Mouse (Mus musculus) cerebellum, postnatal 4 days (tissue): ENCODE measurements at regions not wholly inside any gene's neighbourhood (a gene's known extent, or its start where the extent isn't known, plus 50 kb on each side); places are given as distances from the start of the nearest gene placed in this dataset.

Source experiments
- DNase-seq, 2 experiments: peaks; one replicate each; pipeline ENCODE4 v3.0.0; 2022; ENCODE audit warnings: low spot score in 2 of 2, mixed read lengths in 1 of 2

DNA sequence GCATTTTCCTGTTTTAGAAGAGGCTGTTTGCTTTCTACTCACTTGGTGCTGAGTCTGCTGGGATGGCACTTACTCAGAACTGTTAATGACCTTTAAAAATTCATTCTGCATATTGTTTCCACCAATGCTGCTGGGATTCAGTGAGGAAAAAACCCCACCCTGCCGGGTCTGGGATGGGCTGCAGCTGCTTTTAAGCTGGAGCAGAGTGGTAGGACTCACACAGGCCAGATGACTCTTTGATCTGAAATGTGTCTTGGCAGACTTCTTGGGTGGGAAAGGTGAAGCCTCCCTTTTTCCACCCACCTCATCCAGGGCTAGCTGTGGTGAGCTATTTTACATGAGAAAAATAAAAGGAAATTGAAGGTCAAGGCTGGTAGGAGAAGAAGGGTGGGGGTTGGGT lies 56.4 kb upstream of the Ddhd1 start:
- DNase-seq, result no peak

DNA sequence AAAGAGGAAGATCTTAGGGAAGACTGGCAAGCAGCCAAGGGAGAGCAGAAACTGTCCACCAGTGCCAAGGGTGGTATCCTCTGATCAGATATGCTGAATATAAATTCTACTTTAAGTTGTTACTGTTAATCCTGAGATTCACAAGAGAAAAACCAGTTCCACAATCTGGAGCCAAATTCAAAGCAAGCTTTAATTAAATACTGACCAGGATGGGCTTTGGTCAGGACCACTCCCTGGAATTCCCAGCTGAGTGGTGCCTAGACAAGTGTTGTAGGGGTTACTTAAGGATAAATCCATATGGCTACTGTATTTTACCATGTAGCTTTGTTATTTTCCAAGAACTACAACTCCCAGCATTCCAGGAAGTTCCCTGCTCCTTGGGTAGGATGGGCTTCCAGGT lies 56.8 kb upstream of the Ddhd1 start:
- DNase-seq, result no peak

DNA sequence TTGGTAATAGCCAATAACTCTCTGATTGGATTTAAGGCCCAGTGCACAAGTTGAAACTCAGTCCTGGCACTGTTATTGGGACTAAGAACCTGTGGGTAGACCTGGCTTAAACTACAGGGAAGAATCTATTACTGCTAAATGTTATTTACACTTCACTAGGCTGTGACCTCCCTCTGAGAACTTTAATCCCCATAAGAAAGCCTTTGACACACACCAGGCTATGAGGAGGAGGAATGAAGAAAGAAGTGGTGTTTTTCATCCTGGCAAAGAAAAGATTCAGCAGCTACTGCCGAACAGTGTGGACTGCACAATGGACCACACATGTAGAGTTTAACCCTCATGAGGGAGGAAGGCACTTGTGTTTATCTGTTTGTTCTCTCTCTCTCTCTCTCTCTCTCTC lies 58.2 kb upstream of the Ddhd1 start:
- DNase-seq, result no peak

DNA sequence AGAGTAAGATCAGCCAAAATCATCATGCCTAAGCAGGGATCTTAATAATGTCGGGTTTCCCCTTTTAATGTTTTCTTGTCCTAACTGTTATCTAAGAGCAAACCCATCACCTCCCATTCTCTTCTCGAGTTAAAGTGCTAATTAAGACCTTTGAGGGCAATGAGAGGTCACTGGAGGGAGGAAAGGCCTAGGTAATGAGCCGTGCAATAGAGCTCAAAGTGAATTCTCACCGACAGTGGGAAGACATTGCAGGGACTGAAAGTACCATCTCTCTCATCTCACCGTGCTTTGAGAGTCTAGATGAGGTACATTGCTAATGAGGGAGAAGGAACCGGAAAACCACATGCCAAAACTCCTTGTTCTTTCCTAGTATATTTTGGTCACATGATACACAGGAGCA lies 64.9 kb upstream of the Ddhd1 start:
- no peak for DNase-seq

DNA sequence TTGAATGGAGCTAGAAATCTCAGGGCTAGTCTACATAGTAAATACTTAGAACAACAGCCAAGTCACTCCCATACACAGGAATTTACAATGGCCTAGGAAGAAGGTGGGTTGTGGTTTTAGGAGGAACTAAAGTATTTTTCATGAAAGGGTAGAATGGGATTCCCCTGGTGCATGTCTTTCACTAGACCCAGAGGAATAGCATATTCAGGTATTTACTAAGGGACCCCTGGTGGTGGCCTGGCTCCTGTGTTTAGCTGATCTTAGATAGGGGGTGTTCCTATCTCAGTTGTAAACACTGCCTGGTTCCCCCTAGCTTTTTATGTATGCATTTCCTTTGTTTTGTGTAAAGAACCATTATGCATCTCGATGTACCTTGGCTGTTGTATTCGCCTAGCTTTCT lies 66.4 kb upstream of the Ddhd1 start:
- DNase-seq, result no peak

DNA sequence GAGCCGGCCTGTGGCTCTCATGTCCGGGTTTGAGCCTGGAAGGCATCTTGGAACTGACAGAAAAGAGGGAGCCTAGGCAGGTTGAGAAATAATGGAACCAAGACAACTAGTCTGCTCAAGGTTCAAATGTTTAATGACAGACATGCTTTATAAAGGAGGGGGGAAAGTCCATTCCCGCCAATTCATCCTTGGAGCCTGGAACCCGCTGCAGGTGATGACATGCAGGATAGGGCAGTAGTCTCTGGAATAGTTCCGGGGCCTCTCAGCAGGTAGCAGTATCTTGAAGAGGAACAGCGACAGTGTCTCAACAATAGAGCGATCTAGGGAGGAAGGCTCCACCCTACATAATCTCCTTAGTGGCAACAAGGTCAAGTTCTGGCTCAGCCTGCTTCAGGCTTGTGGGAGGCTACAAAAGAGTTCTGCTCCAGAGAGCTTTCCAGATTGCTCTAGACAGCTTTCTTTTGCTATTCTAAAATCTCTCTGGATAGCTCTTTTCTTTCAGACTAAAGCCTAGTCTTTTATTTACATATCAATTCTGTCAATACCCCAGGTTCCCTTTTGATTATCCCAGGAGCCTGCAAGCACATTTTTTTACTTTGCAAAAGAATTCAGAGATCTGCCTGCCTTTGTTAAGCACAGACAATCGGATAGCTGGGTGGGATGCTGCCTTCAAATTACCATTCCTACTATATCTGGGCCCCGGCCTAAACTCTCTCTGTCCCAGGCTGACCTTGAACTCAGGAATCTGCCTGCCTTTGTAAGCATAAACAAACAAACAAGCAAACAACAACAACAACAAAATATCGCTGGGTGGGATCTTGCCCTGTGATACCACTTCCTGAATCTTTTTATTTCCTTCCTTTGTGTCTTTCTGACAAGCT lies 76.8 kb upstream of the Ddhd1 start:
- DNase-seq, result no peak

DNA sequence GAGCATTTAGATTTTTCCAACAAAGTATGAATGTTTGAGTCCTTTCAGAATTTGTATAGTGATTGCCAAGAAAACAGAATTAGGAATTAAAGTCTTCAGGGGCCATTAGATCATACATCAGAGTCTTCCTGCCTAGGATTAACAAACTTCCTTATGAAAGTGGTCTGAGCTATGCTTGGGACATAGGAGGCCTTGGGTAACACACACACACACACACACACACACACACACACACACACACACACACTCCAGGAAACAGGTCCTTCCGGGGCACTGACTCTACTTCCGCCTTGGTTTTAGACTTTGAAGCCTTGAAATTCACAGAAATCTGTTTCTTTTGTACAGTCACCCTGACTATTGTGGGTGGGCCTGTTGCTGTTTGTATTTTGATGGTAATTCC lies 80.0 kb upstream of the Ddhd1 start:
- DNase-seq, result no peak

DNA sequence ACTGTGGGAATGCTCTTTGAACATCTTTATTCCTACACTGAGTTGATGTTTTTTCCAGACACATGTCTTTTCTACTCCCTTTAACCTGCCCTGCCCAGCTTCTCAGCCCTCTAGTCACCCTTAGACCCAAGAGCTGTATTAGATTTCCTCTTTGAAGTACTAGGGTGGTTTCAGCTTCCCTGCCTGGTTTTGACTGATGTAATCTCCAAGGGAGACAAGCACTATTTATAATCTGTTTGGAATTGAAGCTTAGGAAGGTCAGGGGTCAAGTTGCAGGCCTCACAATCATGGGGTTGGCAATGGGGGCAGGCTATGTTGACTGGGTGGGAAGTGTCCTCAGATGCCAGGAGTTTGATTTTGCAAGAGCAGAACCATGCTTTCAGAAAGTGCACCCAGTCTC lies 81.7 kb upstream of the Ddhd1 start:
- no peak for DNase-seq

DNA sequence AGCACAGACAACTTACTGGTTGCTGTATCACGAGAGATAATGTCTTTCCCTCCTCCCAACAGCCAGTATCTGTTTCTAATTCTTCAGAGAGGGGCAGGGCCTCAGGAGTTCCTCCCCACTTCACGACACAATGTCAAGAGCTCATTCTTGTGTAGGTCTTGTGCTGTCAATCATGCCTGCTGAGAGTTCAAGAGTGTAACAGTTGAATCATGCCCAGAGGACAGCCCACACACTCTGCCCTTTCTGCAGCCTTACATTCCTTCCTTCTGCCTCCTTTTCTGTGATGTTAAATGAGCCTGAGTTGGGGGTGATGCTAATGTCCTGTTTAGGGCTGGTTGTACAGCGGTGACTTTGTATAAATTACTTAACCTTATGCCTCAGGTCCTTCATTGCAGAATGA lies 82.7 kb upstream of the Ddhd1 start:
- no peak for DNase-seq

DNA sequence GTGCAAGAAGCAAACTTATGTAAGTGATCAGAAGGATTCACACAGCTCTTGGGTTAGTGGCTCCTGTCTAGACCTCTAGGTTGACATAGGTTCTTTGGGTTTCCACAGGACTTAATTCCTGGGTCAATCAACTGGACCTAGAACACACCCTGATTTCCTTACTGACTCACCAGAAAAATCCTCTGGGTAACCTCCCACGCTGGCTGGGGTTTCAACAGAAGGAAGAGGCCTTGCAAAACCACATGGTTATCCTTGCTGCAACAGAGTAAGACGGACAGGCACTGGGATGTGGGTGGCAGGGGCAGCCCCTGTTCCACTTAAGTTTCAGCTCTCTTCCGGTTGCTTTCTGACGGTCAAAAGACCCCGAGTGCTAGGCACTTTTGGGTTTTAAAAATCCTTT lies 88.2 kb upstream of the Ddhd1 start:
- no peak for DNase-seq

DNA sequence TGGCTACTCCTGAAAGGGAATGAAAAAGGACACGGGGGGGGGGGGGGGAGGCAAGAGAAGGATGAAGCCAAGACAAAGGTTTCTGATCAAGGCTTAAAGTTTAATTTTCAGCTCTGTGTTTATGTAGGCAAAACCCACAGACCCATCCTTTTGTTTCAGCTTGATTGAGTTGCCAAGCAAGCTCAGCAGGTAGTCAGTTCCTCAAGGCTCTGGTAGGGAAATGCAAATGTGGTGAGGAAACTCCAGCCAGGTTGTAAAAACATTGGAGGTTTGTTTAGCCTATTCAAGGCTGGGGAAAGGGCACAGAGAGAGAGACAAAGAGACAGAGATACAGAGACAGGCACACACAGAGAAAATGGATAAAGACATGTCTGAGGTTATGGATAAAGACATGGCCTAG lies 99.4 kb upstream of the Ddhd1 start:
- no peak for DNase-seq

DNA sequence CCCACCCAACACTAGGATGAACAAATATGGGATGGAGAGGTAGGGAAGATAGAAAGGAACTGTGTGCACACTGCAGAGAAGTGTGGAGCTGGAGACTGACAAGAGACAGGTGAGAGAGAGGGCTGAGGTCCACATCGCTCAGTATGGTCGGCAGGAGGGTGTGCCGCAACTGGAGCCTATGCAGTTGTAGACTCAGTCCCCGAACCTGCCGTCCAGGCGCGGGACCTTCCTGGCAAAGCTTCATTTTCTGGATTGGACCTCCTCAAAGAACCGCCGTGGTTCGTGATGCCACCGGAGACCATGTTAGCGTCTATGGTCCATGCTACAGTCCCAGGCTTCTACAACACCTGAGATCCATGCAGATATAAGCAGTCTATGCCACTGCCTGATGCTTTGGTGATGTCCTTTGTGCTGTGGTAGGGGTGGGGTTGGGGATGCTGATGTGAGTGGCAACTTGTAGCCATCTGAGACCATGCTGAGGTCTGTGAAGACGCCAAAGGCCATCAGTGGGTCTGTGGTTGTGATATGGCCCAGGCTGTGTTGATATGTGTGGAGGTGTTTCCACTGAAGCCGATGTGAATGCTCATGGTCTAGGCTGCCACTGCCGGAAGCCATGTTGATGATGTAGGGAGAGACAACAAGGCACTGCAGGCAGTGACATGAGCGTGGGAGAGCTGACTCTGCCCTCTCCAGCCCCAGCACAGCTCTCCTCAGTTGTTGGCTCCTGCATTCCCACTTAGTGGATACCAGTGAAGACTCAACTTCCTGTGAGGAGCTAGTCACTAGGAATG lies 103.1 kb upstream of the Ddhd1 start:
- DNase-seq, result no peak

DNA sequence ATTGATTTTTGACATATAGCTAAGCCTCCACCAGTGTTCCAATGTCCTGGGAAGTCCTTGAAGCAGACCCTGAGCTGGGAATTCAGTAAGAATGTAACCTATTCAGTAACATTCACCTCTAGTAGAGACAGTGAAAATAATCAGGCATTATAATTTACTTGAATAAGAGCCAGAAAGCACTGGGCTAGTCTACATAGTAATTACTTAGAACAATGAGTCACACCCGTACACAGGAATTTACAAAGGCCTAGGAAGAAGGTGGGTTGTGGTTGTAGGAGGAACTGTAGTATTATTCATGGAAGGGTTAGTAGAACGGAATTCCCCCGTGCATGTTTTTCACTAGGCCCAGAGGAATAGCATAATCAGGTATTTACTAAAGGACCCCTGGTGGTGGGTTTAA lies 106.3 kb upstream of the Ddhd1 start:
- DNase-seq, result no peak

DNA sequence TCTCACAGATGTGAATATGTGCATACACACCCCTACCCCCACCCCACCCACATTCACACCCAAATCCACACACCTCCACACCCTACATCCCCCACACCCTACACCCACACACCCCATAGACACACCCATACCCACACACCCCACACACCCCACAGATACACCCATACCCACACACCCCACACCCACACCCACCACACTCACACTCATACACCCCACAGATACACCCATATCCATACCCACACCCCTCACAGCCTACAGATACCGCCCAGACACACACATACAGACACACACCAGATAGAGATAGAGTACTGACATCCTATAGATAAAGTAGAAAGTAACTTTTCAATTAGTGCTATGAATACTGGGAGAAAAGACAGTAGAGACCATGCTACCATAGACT lies 108.6 kb upstream of the Ddhd1 start:
- no peak for DNase-seq

DNA sequence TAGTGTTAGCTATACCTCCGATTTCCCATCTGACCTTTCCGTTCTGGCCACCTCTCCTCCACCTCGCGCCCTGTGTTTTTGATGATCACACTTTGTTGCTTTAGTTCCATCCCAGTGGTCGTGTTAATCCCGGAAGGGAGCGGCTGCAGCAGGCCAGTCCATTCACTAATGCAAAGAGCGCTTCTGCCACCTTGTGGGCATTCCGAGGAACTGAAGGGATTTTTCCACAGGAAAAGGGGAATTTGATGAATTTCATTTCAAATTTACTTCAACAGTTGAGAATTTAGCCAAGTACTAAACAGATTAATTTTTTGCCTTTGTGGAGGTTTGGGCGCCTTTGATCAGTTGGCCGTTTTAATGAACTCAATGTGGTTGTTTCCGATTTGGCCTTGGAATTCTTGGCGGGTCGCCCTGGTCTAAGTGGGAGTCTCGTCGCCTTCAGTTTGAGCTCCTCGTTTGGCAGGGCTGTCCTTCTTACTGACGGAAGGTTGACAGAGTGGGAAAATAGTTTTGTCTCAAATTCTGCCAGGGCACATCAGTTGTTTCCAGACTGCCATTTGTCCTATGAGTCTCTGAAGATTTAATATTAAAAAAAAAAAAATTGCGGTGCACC lies 114.8 kb upstream of the Ddhd1 start:
- peak; percentile 49 to 66 for DNase-seq

DNA sequence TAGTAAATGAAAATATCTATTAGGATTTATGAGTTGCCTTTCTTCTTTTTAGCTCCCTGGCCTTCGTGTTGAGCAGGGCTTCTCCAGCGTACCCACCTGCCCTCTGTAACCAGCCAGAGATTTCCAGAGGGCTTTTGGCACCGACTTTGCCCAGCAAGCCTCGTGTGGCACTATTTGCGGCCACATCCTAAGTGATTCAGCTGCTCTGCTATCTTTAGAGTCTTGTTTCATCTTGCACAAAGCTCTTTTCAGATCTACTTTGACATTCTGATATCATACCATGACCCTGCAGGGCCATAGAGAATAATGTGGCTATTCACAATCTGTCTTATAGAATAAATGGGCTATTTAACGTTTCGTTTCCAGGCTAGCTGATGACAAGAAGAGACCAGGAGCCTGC lies 115.4 kb upstream of the Ddhd1 start:
- no peak for DNase-seq

DNA sequence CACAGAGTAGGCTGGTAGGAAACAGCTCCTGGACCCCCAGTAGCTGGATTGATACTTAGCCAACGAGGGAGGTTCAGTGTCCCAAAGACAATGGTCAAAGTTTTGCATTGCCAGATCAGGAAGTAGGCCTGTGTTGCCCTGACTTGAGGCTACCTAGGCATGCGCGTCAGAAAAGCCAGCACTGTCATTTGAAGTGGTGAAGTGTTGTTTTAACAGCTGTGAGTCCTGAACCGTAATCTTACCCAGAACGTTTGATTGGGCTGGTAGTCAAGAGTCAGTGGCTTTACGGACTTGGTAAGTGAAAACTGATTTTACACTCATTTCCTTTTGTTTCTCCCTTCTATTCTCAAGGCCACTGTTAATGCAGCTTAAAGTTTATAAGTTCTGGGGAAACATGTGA lies 123.9 kb upstream of the Ddhd1 start:
- DNase-seq, result no peak

DNA sequence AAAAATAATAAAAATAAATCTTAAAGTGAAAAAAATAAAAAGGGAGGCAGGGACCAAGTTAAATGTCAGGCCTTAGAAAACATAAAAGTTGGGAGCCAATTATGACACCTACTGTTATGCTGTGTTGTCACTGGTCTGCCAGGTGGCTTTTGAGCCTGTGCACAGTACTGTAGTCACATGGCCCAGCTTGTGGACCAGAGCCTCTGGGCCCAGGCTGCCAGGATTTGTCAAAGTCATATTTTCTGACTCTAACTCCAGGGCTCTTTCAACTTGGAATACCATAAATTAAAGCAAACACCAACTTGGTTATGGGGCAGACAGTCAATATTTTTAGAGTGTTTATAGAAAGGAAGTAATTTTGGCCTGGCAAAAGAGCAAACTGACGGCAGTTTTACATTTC lies 137.0 kb upstream of the Ddhd1 start:
- DNase-seq, result no peak

DNA sequence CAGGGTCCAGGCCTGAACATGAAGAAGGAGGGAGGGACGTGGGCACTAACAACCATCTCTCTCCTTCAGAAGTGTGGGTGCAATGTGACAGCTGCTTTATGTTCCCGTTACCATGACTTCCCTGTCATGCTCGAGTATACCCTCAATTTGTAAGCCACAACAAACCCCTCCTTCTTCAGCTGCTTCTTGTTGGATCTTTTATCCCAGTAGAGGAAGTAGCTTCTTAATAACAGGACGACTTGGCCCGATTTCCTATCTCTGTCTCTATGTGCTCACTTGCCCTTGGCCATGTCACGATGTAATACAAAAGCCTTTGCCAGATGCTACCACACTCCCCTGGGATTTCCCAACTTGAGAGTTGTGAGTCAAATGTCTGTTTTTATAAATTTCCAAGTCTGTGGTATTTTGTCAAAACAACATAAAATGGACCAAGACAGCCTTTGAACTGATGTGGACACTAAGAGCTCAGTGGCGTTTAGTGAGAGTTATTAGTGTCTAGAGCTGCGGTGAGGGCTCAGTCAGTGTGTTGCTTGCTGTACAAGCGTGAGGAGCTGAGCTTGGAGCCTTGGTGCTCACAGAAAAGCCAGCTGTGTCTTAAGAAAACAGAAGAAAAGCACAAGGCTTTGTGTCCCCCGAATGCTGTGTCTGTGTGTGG lies 138.8 kb upstream of the Ddhd1 start:
- no peak for DNase-seq

DNA sequence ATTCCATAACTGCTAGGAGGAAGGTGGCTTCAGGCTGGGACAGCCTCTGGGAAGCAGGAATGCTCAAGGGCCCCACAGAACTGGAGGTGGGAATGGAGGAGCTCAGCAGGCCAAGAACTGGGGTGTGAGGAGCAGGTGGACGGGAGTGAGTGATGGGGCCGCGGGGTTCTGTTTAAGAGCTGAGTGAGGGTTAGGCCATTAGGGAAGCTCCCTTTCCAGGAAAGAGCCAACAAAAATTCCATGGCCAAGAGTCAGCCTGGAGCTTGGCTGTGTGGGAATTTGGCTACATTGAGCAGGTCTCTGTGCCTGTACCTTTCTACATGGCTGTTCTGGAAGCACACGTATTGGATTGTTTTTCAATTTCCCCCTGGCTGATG lies 139.4 kb upstream of the Ddhd1 start:
- no peak for DNase-seq

DNA sequence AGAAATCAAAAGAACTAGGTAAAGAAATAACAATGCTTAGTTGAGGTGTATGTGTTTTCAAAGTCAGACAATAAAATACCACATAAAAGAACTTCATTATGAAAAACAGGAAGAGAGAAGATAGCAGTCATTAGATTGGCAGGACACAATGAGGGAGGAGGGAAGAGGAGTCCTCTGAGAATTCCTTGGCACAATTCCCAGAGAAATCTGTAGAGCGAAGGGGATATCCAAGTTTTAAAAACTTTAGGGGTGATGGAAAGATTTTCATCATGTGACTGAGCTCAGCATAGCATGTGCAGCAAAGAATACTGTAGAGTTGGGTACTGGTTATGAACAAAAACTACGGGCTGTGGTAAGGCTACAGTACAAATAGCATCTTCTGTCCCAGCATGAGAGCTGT lies 141.3 kb upstream of the Ddhd1 start:
- no peak for DNase-seq

DNA sequence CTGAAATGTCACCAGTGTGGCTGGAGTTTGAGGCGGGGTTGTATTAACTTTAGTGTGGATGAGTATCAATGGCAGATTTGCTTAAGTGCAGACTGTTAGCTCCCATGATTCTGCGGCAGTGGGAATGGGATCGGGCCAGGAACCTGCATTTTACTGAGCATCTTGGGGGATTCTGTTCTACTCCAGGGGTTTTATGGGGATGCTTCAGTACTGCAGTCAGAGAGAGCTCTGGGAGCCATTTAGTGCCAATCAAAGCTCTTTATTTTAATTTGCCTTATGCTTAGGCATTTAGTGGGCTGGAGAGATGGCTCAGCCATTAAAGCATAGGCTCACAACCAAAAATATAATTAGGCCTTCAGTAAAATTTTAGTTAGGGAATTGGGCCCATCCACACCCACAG lies 148.0 kb upstream of the Ddhd1 start:
- no peak for DNase-seq
